In the genomic region with DNA sequence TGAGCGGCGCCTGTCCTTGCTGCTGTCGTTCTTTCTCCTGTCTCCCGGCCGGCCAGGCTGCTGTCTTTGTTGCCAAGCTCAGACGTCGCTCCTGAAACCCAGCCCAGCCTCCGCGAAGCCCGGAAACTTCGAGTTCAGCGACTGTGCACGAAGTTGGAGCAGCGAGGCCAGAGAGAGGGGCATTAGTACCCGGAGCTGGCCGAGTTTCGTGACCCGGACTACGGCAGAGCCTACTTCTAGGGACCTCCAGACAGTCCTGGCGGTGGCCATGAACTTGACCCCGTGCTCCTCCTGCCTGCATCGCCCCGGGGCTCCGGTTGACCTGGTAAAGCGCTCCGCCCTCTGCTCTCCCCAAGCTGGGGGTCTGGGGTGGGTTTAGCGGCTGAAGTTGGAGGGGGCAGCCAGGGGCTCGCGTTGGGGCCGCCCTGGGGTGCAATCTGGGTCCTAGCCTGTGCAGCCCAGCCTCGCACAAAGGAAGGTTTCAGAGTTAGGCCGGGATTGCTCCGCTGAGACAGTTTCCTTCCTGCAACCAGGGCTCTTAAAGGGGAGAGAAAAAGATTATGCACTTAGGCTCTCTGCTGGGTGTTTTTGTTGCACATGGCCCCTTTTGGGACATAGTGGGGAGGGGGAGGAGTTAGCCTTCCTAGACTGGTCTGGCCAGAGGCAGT, we compare ENCODE assay signal across 9 mouse cellular contexts.
A peak's percentile ranks its signal among the peaks of the same experiment; 100 is the strongest.
DNase-seq lines count a peak whose midpoint lies in the region; ATAC-seq and TF ChIP-seq lines count a peak whose summit lies in the region.
"Had no signal": no experiment of that assay in that cellular context is flagged by ENCODE, and none has a peak within 500 bp of the region (broad histone marks: within the 10 kb centered on the region; RNA-seq: fewer than 3 reads in every experiment).

No protein-coding gene starts in this region.

- peak; percentile 69 for ATAC-seq in intestine, embryonic 16.5 days
- ATAC-seq in neural tube, embryonic 13.5 days (ENCODE audit: low read depth): peak; percentile 32

- peak overlapping the region; percentile 60 for H3K4me3 ChIP-seq in layer of hippocampus, adult 2 months
- H3K4me3 ChIP-seq in intestine, embryonic 16.5 days (ENCODE audit: low read length): peak overlapping the region; percentile 61
- H3K4me3 ChIP-seq in neural tube, embryonic 13.5 days: peak overlapping the region; percentile 41

- H3K27ac ChIP-seq in layer of hippocampus, adult 2 months: peak overlapping the region; percentile 89
- H3K27ac ChIP-seq in intestine, embryonic 16.5 days (ENCODE audit: low read length): peak overlapping the region; percentile 90
- peak overlapping the region; percentile 92 for H3K27ac ChIP-seq in neural tube, embryonic 13.5 days (replicated peaks)

- 2% methylated on average over 33 of the region's 33 CpGs for WGBS in intestine, embryonic 16.5 days
- 1% methylated on average over 33 of the region's 33 CpGs for WGBS in neural tube, embryonic 13.5 days

- H3K9me3 ChIP-seq in intestine, embryonic 16.5 days (ENCODE audit: control insufficient read depth, low read length): no peaks in the 10 kb centered on the region
- H3K9me3 ChIP-seq in neural tube, embryonic 13.5 days: no peaks in the 10 kb centered on the region
- H3K9me3 ChIP-seq: G1E had no signal

- peak overlapping the region; percentile 93 for H3K4me2 ChIP-seq in intestine, embryonic 16.5 days (ENCODE audit: low read depth, low read length)
- H3K4me2 ChIP-seq in neural tube, embryonic 13.5 days: peak overlapping the region; percentile 66

- peak overlapping the region; percentile 91 for H3K9ac ChIP-seq in intestine, embryonic 16.5 days (ENCODE audit: low read depth, low read length)
- H3K9ac ChIP-seq in neural tube, embryonic 13.5 days: peak overlapping the region; percentile 76

- peaks cover 6% of the 10 kb centered on the region for H3K4me1 ChIP-seq in intestine, embryonic 16.5 days (ENCODE audit: control insufficient read depth, insufficient read depth, low read length)
- peaks cover 54% of the 10 kb centered on the region for H3K4me1 ChIP-seq in neural tube, embryonic 13.5 days (replicated peaks)

- no peaks in the 10 kb centered on the region for H3K36me3 ChIP-seq in intestine, embryonic 16.5 days (ENCODE audit: control insufficient read depth, insufficient read depth, low read length)
- no peaks in the 10 kb centered on the region for H3K36me3 ChIP-seq in neural tube, embryonic 13.5 days
- H3K36me3 ChIP-seq: G1E had no signal

- no peaks in the 10 kb centered on the region for H3K27me3 ChIP-seq in intestine, embryonic 16.5 days (replicated peaks; ENCODE audit: control insufficient read depth, insufficient read depth, low read length)
- peaks cover 39% of the 10 kb centered on the region for H3K27me3 ChIP-seq in neural tube, embryonic 13.5 days

- DNase-seq in layer of hippocampus, adult 2 months (ENCODE audit: low spot score in 2 of 2): no peak
- no peak for DNase-seq in layer of hippocampus, postnatal 36 days
- DNase-seq in cerebellum, postnatal 36 days: peak; percentile 46 to 50
- peak; percentile 87 to 91 for DNase-seq in heart, adult 18-20 months
- DNase-seq in lung, adult 18-20 months: peak; percentile 74 to 75
- peak; percentile 63 for DNase-seq in urinary bladder, postnatal 25 days (ENCODE audit: low spot score)

- no peak for TF ChIP-seq CTCF in layer of hippocampus, adult 2 months (conservative IDR thresholded peaks at IDR 0.05)

Comparison
In these comparisons a context has a peak if more than half of its experiments do, and no peak if none do; other contexts are left out.
1. DNase-seq: peak in cerebellum, postnatal 36 days (2 of 2), heart, adult 18-20 months (2 of 2), lung, adult 18-20 months (2 of 2) and urinary bladder, postnatal 25 days (single experiment); none in layer of hippocampus, adult 2 months (0 of 2) and layer of hippocampus, postnatal 36 days (0 of 2).
2. Peak in every context shown above with its lines, with median percentiles within 50 percentile points of each other: H3K27ac ChIP-seq and H3K4me3 ChIP-seq.